14 mouse cellular contexts compared by ENCODE assay signal in genomic region chr7:145089315-145089721, GRCm38 (mm10).
A peak's percentile ranks its signal among the peaks of the same experiment; 100 is the strongest.
DNase-seq lines count a peak whose midpoint lies in the region; ATAC-seq lines count a peak whose summit lies in the region.
"Had no signal": no experiment of that assay in that cellular context is flagged by ENCODE, and none has a peak within 500 bp of the region (broad histone marks: within the 10 kb centered on the region; RNA-seq: fewer than 3 reads in every experiment).

No protein-coding gene starts in this region.

- DNase-seq in lung, postnatal 36 days = peak; percentile 13
- DNase-seq in lung, adult 18-20 months = no peak
- DNase-seq in thymus, postnatal 0 days (ENCODE audit: low spot score) = peak; percentile 88
- no peak for DNase-seq in kidney, adult 9 months
- DNase-seq in lung, postnatal 14 days = no peak
- DNase-seq: adrenal gland, postnatal 36 days; cerebellum, adult 18-20 months; cerebellum, postnatal 25 days; gastrocnemius, postnatal 25 days; liver, embryonic 13.5 days had no signal

- peak; percentile 71 for ATAC-seq in granulocyte monocyte progenitor cell, adult 5-6 weeks (replicated peaks; ENCODE audit: poor library complexity, severe bottlenecking)
- no peak for ATAC-seq in inflammation-experienced regulatory T-cells, adult 6 months
- ATAC-seq: forebrain, embryonic 13.5 days; intestine, embryonic 16.5 days had no signal

Comparison
In these comparisons a context has a peak if more than half of its experiments do, and no peak if none do; other contexts are left out.
1. DNase-seq: peak in lung, postnatal 36 days (single experiment) and thymus, postnatal 0 days (single experiment); none in lung, adult 18-20 months (0 of 2), kidney, adult 9 months (single experiment) and lung, postnatal 14 days (single experiment).